Mouse (Mus musculus) thymus, postnatal 25 days (tissue): ENCODE results near the gene Nr1h5.
A peak's percentile ranks its signal among the peaks of the same experiment; 100 is the strongest.

Experiments
- DNase-seq: peaks from one replicate; pipeline ENCODE4 v3.0.0; 2022

Gene Nr1h5

GRCm38 (mm10) chr3:102964033-102964432 lies at the start of gene Nr1h5:
TSS of gene Nr1h5 (minus strand) at chr3:102964133.
- no peak for DNase-seq

GRCm38 (mm10) chr3:103001595-103001994 lies 37.7 kb upstream of the Nr1h5 start:
- DNase-seq, result no peak

DNA sequence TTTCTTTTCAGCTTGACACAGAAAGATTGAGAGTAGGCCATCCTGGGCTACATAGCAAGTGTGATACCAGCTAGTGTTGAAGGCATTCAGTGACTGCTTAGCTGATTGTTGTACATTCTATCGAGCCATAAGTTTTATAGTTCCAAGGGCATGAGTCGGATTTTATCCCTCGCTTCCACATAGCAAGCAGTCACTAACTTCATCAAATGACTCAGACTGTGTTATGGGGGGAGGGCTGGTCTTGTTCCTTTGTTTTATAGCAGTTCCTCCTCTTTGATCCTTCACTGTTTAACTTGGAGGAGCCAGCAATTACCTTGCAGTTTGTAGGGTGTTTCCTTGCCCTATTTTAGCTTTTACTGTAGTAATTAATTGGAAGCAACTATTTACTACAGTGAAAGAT lies 33.7 kb upstream of the Nr1h5 start:
- DNase-seq, result no peak

- DNase-seq, result no peak
Measured at GRCm38 (mm10) chr3:102997036-102997435, 33.1 kb upstream of the Nr1h5 start.

- DNase-seq, result peak; percentile 95
Measured at GRCm38 (mm10) chr3:102995605-102996321, 31.8 kb upstream of the Nr1h5 start, which contains the start of gene Sike1. TSS of gene Sike1 (plus strand) at chr3:102995708.

GRCm38 (mm10) chr3:102995233-102995604 lies 31.3 kb upstream of the Nr1h5 start:
- DNase-seq, result no peak

- DNase-seq, result no peak
Measured at GRCm38 (mm10) chr3:102992936-102993335, 29.0 kb upstream of the Nr1h5 start.

DNA sequence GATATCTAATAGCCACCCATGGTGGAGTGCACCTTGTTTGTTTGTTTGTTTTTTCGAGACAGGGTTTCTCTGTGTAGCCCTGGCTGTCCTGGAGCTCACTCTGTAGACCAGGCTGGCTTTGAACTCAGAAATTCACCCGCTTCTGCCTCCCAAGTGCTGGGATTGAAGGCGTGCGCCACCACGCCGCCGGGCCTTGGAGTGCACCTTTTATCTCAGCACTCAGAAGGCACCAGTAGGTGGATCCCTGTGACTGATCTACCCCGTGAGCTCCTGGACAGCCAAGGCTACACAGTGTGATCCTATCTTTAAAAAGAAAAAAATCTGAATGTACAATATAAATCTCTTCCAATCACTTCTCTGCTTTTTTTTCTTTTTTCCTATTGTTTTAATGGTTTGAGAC lies 27.1 kb upstream of the Nr1h5 start:
- no peak for DNase-seq

DNA sequence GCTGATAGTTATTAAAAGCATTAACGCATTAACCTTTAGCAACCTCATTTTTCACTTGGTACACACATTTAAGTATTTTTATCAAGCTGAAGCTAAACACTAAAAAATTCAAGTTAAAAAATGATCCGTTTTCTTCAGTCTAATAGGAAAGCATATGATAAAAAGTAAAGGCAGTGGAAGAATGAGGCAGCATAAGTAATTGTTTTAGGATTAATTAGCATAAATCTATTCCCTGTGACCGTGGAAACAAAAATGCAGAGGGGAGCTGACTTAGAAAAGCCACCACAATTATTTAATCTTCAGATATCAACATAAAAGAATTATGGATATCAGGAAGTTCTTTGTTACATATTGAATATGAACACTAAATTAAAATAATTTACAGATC lies 16.4 kb upstream of the Nr1h5 start:
- DNase-seq, result no peak

DNA sequence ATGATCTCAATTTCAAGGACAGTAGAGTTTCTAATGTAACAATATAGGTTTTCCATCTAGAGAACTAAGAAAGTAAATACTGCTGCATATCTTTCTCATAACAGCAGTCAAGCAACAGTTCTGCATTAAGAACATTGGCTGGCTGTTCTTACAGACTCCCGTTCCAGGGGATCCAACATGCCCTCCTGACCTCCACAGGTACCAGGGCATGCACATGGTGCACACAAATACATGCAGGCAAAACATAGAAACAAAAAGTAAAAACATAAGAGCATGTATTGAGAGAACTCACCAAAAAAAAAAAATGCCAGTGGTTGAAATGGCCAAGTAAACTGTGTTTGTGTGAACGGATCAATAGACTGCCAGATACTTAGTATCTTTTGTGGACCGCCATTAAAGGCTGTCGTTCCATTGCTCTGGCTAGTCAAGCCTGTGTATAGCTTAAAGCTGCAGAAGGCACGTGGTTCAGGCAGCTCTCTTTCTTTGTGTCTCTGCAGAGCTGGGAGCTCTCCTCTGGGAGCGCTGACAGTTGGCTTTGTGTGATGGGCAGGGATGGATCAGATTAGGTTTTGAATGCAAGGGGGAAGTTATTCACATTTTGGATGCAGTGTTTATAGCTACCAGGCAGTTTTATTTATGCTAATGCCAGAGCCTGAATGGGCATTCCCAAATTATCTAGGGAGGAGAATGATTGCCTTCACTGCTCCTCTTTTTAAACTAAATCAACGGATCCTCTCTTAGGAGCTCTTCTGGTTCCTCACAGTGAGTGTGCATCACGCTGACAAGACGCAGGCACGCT lies 15.8 kb upstream of the Nr1h5 start:
- DNase-seq, result no peak

GRCm38 (mm10) chr3:102976906-102977305 lies 13.0 kb upstream of the Nr1h5 start:
- DNase-seq, result no peak

GRCm38 (mm10) chr3:102970508-102970907 lies 6.6 kb upstream of the Nr1h5 start:
- no peak for DNase-seq

DNA sequence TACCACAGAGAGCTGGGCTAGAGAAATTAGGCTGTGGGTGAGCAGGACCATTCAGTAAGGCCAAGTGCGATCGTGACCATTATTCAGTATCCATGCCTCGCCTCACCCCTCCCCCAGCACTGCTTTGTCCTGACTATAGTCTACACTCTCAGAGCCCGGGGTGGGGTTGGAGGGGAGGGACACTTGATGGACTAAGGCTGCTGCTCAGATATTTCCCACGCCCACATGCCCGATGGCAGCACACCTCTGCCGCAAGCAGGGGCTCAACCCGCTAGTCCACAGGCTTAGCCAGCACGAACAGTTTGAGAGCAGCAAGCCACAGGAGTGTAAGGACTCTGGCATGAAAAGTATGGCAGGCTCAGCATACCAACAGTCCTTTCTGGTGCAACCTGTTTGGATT lies 6.1 kb upstream of the Nr1h5 start:
- DNase-seq, result no peak

DNA sequence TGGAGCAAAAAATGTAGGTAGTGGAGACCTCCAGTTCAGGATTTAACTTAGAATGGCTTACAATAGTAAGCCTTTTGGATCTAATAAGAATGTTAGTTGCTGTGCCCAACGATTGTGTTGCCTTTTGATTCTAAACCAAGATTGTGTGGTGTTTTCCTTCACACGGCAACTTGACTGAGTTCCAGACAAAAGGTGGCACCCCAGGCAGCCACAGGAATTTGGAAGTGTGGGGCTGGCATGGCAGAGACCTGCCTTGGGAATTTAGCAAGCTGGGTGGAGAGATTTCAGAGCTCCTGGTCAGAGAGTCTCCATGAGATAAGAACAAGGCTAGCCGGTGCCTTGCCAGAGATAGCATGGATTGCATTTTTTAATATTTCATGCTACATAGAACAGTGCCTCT lies 8.3 kb downstream of the Nr1h5 start:
- DNase-seq, result no peak

GRCm38 (mm10) chr3:102955143-102955542 lies 8.8 kb downstream of the Nr1h5 start:
- DNase-seq, result no peak

DNA sequence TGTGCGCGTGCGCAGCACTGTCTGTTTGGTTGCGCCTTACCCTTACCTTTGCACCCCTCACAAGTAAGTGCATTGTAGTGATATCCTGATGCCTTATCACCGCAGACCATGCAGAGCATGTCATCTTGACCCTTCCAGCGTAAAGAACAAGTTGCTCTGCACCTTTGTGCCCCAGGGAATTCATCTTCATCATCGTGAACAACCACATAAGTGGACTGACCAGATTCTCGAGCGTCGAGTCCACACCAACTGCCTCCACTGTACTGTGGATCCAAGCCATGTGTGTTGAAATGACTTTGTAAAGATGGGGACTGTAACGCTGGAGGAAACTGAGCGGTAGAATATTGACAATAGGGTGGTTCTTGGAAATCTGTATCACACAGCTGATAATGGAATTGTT lies 9.5 kb downstream of the Nr1h5 start:
- DNase-seq, result no peak

- no peak for DNase-seq
Measured at GRCm38 (mm10) chr3:102946861-102947260, 17.1 kb downstream of the Nr1h5 start.

DNA sequence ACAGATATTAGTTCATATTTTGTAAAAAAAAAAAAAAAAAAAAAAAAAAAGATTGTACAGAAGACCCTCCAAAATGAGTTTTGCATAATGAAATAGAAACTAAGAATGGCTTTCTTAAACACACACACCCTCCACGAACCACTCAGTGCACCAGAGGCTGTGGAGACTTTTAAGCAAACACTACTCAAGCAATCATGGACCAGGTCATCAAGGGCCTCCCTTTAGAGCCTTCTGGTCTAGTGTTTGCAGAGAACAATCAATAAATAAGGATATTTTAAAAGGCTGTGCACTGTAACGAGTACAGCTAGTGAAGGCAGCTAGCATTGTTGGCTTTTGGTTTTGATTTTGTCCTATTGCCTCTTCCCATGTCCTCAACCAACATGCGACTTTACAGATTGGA lies 17.6 kb downstream of the Nr1h5 start:
- DNase-seq, result no peak

GRCm38 (mm10) chr3:102938100-102938499 lies 25.8 kb downstream of the Nr1h5 start:
- DNase-seq, result no peak

GRCm38 (mm10) chr3:102935451-102936354 lies 28.2 kb downstream of the Nr1h5 start, which contains the start of gene Sycp1:
TSS of gene Sycp1 (minus strand) at chr3:102936100.
- DNase-seq, result no peak

DNA sequence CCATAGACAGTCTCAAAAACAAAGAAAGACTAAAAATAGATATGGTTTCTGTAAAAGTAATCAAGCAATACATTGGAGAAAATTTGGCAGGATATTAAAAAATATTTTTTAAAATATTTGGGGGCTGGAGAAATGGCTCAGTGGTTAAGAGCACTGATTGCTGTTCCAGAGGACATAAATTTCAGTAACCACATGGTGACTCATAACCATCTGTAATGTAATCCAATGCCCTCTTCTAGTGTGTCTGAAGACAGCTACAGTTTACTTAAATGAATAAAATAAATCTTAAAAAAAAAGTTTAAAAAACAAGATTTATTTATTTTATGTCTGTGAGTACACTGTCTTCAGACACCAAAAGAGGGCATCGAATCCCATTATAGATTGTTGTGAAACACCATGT lies 64.8 kb downstream of the Nr1h5 start:
- no peak for DNase-seq
